Mouse (Mus musculus) urinary bladder, adult 18-20 months (tissue): ENCODE measurements at regions not wholly inside any gene's neighbourhood (a gene's known extent, or its start where the extent isn't known, plus 50 kb on each side); places are given as distances from the start of the nearest gene placed in this dataset.

Experiments used
- DNase-seq, 2 experiments: peaks; one replicate each; pipeline ENCODE4 v3.0.0; 2022; ENCODE audit warnings: low spot score in 2 of 2, mixed read lengths in 2 of 2

GRCm38 (mm10) chr11:56290651-56291578 is 250.1 kb upstream of the Nmur2 start:
- no peak for DNase-seq

- DNase-seq: no peak
These were observed 244.9 kb upstream of the Nmur2 start for GRCm38 (mm10) chr11:56285575-56286260.

- DNase-seq: no peak
These were observed 240.4 kb upstream of the Nmur2 start for GRCm38 (mm10) chr11:56281201-56281600.

- no peak for DNase-seq
These were observed 239.4 kb upstream of the Nmur2 start for GRCm38 (mm10) chr11:56280216-56280615.

- no peak for DNase-seq
These were observed 229.2 kb upstream of the Nmur2 start for GRCm38 (mm10) chr11:56269915-56270493.

- DNase-seq: no peak
These were observed 221.9 kb upstream of the Nmur2 start for GRCm38 (mm10) chr11:56262726-56263125.

- DNase-seq: no peak
These were observed 215.5 kb upstream of the Nmur2 start for GRCm38 (mm10) chr11:56256356-56256755.

- DNase-seq: no peak
These were observed 213.6 kb upstream of the Nmur2 start for GRCm38 (mm10) chr11:56254437-56254836.

- DNase-seq: no peak
These were observed 206.6 kb upstream of the Nmur2 start for GRCm38 (mm10) chr11:56247333-56247823.

- DNase-seq: no peak
These were observed 205.9 kb upstream of the Nmur2 start for GRCm38 (mm10) chr11:56246549-56247332.

- DNase-seq: no peak
These were observed 204.1 kb upstream of the Nmur2 start for GRCm38 (mm10) chr11:56244951-56245350.

GRCm38 (mm10) chr11:56243447-56243846 is 202.6 kb upstream of the Nmur2 start:
- no peak for DNase-seq

GRCm38 (mm10) chr11:56238745-56239144 is 197.9 kb upstream of the Nmur2 start:
- no peak for DNase-seq

GRCm38 (mm10) chr11:56224999-56225398 is 184.2 kb upstream of the Nmur2 start:
- DNase-seq: peak in 1 of 2 experiments; percentile 2

- DNase-seq: no peak
These were observed 174.9 kb upstream of the Nmur2 start for GRCm38 (mm10) chr11:56215706-56216105.

GRCm38 (mm10) chr11:56201844-56202243 is 161.0 kb upstream of the Nmur2 start:
- no peak for DNase-seq

GRCm38 (mm10) chr11:56195316-56195715 is 154.5 kb upstream of the Nmur2 start:
- no peak for DNase-seq

- DNase-seq: no peak
These were observed 152.6 kb upstream of the Nmur2 start for GRCm38 (mm10) chr11:56193426-56193825.

GRCm38 (mm10) chr11:56173895-56174294 is 133.1 kb upstream of the Nmur2 start:
- no peak for DNase-seq

GRCm38 (mm10) chr11:56173246-56173645 is 132.4 kb upstream of the Nmur2 start:
- DNase-seq: no peak

GRCm38 (mm10) chr11:56169576-56169975 is 128.8 kb upstream of the Nmur2 start:
- DNase-seq: no peak

GRCm38 (mm10) chr11:56166849-56167248 is 126.0 kb upstream of the Nmur2 start:
- no peak for DNase-seq
